Mouse (Mus musculus): Measurements from ENCODE around the gene Cacng4. TPM values are rescaled to one million over a fixed set of nuclear protein-coding genes. Genes with fewer than 3 reads are reported as not detected.

Cacng4 gene
- total RNA-seq, 1 experiment = 0.98 TPM

GRCm38 (mm10) chr11:107691569-107691968 lies 102.8 kb downstream of the Cacng4 start:
- Histone ChIP-seq H3K27ac (ENCODE audit: insufficient read depth, low read depth, low read length, poor library complexity, severe bottlenecking) (no peak overlapping the region), H3K9me3 (ENCODE audit: control insufficient read depth, insufficient read depth, low read depth, low read length) (no peaks in the 10 kb centered on the region), H3K9ac (ENCODE audit: insufficient read depth, low read depth, low read length, poor library complexity, severe bottlenecking) (no peak overlapping the region), H3K4me1 (ENCODE audit: control insufficient read depth in 2 of 2, insufficient read depth in 2 of 2, low read length in 2 of 2, poor library complexity in 1 of 2) (peaks cover 0 to under 1% of the 10 kb centered on the region in 2 experiments; a peak in 1 of 4 replicates), H3K4me3 (ENCODE audit: insufficient read depth in 1 of 2, low read depth in 1 of 2, low read length in 2 of 2, poor library complexity in 1 of 2, severe bottlenecking in 1 of 2) (no peak overlapping the region), H3K36me3 (ENCODE audit: control insufficient read depth, insufficient read depth, low read length, poor library complexity, severe bottlenecking) (peaks cover 7% of the 10 kb centered on the region; the same call in 1 of the 2 replicates)
- TF ChIP-seq HCFC1 (IDR thresholded peaks at IDR 0.05; ENCODE audit: borderline replicate concordance, insufficient read depth, low read length) = no peak
- TF ChIP-seq CHD2 (IDR thresholded peaks at IDR 0.05; ENCODE audit: low read depth, low read length) = no peak
- TF ChIP-seq ZC3H11A (IDR thresholded peaks at IDR 0.05; ENCODE audit: borderline replicate concordance, low read depth, low read length) = no peak
- no peak for TF ChIP-seq ZNF384 (IDR thresholded peaks at IDR 0.05; ENCODE audit: low read depth, low read length)
- no peak for TF ChIP-seq MAFK (IDR thresholded peaks at IDR 0.05; ENCODE audit: insufficient read depth, low read depth, low read length)
- DNase-seq (ENCODE audit: low read depth, low spot score) = no peak
- in situ Hi-C loops (cut with MboI; ENCODE audit: low sequenced_read_pairs in 2 of 2, unreplicated experiment in 2 of 2) = no loop called here

GRCm38 (mm10) chr11:107688480-107688879 lies 105.9 kb downstream of the Cacng4 start:
- Histone ChIP-seq H3K27ac (ENCODE audit: insufficient read depth, low read depth, low read length, poor library complexity, severe bottlenecking) (no peak overlapping the region), H3K9me3 (ENCODE audit: control insufficient read depth, insufficient read depth, low read depth, low read length) (no peaks in the 10 kb centered on the region), H3K36me3 (ENCODE audit: control insufficient read depth, insufficient read depth, low read length, poor library complexity, severe bottlenecking) (peaks cover 16% of the 10 kb centered on the region; the same call in 1 of the 2 replicates), H3K9ac (ENCODE audit: insufficient read depth, low read depth, low read length, poor library complexity, severe bottlenecking) (no peak overlapping the region), H3K4me3 (ENCODE audit: insufficient read depth in 1 of 2, low read depth in 1 of 2, low read length in 2 of 2, poor library complexity in 1 of 2, severe bottlenecking in 1 of 2) (no peak overlapping the region), H3K4me1 (ENCODE audit: control insufficient read depth in 2 of 2, insufficient read depth in 2 of 2, low read length in 2 of 2, poor library complexity in 1 of 2) (peaks cover 0 to 15% of the 10 kb centered on the region in 2 experiments; a peak in 2 of 4 replicates)
- in situ Hi-C loops (cut with MboI; ENCODE audit: low sequenced_read_pairs in 2 of 2, unreplicated experiment in 2 of 2) = no loop called here
- DNase-seq (ENCODE audit: low read depth, low spot score) = no peak
- TF ChIP-seq ZC3H11A (IDR thresholded peaks at IDR 0.05; ENCODE audit: borderline replicate concordance, low read depth, low read length) (no peak), ZNF384 (IDR thresholded peaks at IDR 0.05; ENCODE audit: low read depth, low read length) (no peak), MAFK (IDR thresholded peaks at IDR 0.05; ENCODE audit: insufficient read depth, low read depth, low read length) (no peak), CHD2 (IDR thresholded peaks at IDR 0.05; ENCODE audit: low read depth, low read length) (no peak), HCFC1 (IDR thresholded peaks at IDR 0.05; ENCODE audit: borderline replicate concordance, insufficient read depth, low read length) (no peak)

GRCm38 (mm10) chr11:107686290-107686689 lies 108.1 kb downstream of the Cacng4 start:
- in situ Hi-C loops (cut with MboI; ENCODE audit: low sequenced_read_pairs in 2 of 2, unreplicated experiment in 2 of 2) = no loop called here

GRCm38 (mm10) chr11:107683544-107684465 lies 110.6 kb downstream of the Cacng4 start:
- in situ Hi-C loops (cut with MboI; ENCODE audit: low sequenced_read_pairs in 2 of 2, unreplicated experiment in 2 of 2) = no loop called here
- no peak overlapping the region for H3K9ac ChIP-seq (ENCODE audit: insufficient read depth, low read depth, low read length, poor library complexity, severe bottlenecking)
- peaks cover 2 to 21% of the 10 kb centered on the region in 2 experiments; a peak in 3 of 4 replicates for H3K4me1 ChIP-seq (ENCODE audit: control insufficient read depth in 2 of 2, insufficient read depth in 2 of 2, low read length in 2 of 2, poor library complexity in 1 of 2)
- peak overlapping the region; percentile 0; the same call in 1 of the 2 replicates for H3K27ac ChIP-seq (ENCODE audit: insufficient read depth, low read depth, low read length, poor library complexity, severe bottlenecking)
- no peak for TF ChIP-seq ZNF384 (IDR thresholded peaks at IDR 0.05; ENCODE audit: low read depth, low read length)
- DNase-seq (ENCODE audit: low read depth, low spot score) = peak; percentile 27
- H3K4me3 ChIP-seq (ENCODE audit: insufficient read depth in 1 of 2, low read depth in 1 of 2, low read length in 2 of 2, poor library complexity in 1 of 2, severe bottlenecking in 1 of 2) = no peak overlapping the region
- no peaks in the 10 kb centered on the region for H3K9me3 ChIP-seq (ENCODE audit: control insufficient read depth, insufficient read depth, low read depth, low read length)
- peaks cover 17% of the 10 kb centered on the region; the same call in 1 of the 2 replicates for H3K36me3 ChIP-seq (ENCODE audit: control insufficient read depth, insufficient read depth, low read length, poor library complexity, severe bottlenecking)

More at GRCm38 (mm10) chr11:107686290-107686689, 108.1 kb downstream of the Cacng4 start:
- Histone ChIP-seq H3K4me1 (ENCODE audit: control insufficient read depth in 2 of 2, insufficient read depth in 2 of 2, low read length in 2 of 2, poor library complexity in 1 of 2) (peaks cover 2 to 21% of the 10 kb centered on the region in 2 experiments; a peak in 3 of 4 replicates), H3K4me3 (ENCODE audit: insufficient read depth in 1 of 2, low read depth in 1 of 2, low read length in 2 of 2, poor library complexity in 1 of 2, severe bottlenecking in 1 of 2) (peak overlapping the region; percentile 26 to 54; a peak in 3 of 4 replicates), H3K36me3 (ENCODE audit: control insufficient read depth, insufficient read depth, low read length, poor library complexity, severe bottlenecking) (peaks cover 16% of the 10 kb centered on the region; the same call in 1 of the 2 replicates), H3K9ac (ENCODE audit: insufficient read depth, low read depth, low read length, poor library complexity, severe bottlenecking) (0 out of 2 replicates have a peak overlapping the region, but pooled peaks have one; percentile 7), H3K9me3 (ENCODE audit: control insufficient read depth, insufficient read depth, low read depth, low read length) (no peaks in the 10 kb centered on the region), H3K27ac (ENCODE audit: insufficient read depth, low read depth, low read length, poor library complexity, severe bottlenecking) (no peak overlapping the region)
- peak; percentile 57 for DNase-seq (ENCODE audit: low read depth, low spot score)
- TF ChIP-seq HCFC1 (IDR thresholded peaks at IDR 0.05; ENCODE audit: borderline replicate concordance, insufficient read depth, low read length) (no peak), ZNF384 (IDR thresholded peaks at IDR 0.05; ENCODE audit: low read depth, low read length) (no peak), MAFK (IDR thresholded peaks at IDR 0.05; ENCODE audit: insufficient read depth, low read depth, low read length) (no peak), CHD2 (IDR thresholded peaks at IDR 0.05; ENCODE audit: low read depth, low read length) (no peak), ZC3H11A (IDR thresholded peaks at IDR 0.05; ENCODE audit: borderline replicate concordance, low read depth, low read length) (no peak)

Measured in ES-E14 (cell line).